Mouse (Mus musculus): ENCODE results near the gene Ifit1bl1. TPM values are rescaled to one million over a fixed set of nuclear protein-coding genes. Genes with fewer than 3 reads are reported as not detected.

Ifit1bl1 gene
- total RNA-seq (2023), result 8.3 TPM

DNA sequence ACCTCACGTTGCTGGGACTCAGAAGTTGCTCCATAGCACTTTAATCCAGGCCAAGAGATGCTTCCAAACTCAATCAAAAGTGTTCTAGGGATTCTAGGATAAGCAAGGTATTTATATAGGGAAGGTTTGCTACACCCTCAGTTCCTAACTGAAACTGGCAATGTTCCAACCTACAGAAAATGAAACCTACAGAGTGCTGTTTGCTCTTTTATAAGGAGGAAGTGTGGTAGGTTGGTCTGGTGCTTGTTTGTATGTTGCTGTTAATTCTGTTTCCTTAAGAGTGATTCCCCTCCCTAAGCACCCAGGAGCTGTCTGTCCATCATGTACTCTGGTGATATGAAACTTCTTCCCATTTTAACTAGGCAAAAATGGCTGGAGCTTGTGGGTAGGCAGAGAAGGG is at the start of gene Ifit1bl1:
Ifit1bl1 (minus strand) TSS at position 69 of the 400 bp plus-strand sequence.

DNA sequence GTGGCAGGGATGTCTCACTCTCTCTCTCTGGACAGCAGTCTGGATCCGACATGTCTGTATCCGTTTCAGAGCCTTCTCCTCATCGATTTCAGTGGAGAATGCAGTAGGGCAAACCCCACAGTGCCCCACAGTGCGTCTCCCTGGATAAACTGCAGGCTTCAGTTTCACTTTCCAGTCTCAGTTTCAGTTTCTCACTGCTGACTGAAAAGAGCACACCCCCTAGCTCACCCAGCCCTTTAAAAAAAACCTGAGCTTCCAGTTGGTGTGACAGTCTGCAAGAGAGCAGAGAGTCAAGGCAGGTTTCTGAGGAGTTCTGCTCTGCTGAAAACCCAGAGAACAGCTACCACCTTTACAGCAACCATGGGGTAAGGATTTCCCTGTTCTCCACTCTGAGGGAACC is 38.9 kb upstream of the Ifit1bl1 start, which contains the start of the genes Ifit1bl2 and Ifit1:
Ifit1bl2 (minus strand) TSS at position 121 of the 400 bp plus-strand sequence.
Ifit1 (plus strand) TSS at position 249 of the 400 bp plus-strand sequence.

DNA sequence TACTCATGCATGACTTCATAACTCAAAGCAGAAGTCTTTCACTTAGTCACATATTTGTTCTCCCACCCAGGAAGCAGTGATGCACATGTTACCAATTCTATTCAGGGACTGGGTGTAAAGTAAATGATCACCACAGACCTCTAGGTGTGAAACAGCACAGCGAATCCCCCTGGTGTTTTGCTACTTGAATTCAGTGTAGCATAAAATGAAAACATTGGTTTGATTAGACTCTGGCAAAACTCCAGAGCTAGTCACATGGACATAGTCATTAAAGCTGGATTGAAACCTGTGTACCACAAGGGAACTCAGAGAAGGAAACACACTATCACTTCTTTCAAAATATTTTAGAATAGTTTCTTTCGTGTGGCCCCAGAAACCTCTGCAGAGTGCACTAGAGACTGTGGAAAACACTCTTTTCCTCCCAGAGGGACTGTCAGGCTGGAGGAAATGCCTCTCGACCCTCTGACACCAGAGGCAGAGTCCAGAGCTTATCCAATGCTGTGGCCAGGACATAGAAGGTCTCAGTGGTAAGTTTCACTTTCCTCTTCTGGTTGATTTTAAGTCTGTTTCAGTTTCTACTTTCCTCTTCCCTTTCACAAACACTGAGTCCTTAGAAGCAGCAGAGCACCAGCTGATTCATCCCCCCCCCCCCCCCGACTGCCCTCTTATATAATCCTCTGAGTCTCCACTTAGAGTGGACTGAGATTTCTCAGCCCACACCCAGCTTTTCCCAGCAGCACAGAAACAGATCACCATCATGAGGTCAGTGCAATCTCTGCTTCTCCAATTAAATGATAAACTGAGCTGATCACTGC is 5.7 kb upstream of the Ifit1bl1 start, which contains the start of gene Ifit3b:
Ifit3b (plus strand) TSS at position 734 of the 815 bp plus-strand sequence.

DNA sequence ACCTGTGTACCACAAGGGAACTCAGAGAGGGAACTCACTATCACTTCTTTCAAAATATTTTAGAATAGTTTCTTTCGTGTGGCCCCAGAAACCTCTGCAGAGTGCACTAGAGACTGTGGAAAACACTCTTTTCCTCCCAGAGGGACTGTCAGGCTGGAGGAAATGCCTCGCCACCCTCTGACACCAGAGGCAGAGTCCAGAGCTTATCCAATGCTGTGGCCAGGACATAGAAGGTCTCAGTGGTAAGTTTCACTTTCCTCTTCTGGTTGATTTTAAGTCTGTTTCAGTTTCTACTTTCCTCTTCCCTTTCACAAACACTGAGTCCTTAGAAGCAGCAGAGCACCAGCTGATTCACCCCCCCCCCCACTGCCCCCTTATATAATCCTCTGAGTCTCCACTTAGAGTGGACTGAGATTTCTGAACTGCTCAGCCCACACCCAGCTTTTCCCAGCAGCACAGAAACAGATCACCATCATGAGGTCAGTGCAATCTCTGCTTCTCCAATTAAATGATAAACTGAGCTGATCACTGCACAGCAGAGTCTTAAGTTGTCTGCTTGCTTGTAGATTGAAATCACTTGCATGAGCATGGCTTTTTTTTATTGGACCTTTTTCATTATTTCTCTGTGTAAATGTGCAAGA is 18.5 kb downstream of the Ifit1bl1 start, which contains the start of gene Ifit3:
Ifit3 (plus strand) TSS at position 406 of the 641 bp plus-strand sequence.

DNA sequence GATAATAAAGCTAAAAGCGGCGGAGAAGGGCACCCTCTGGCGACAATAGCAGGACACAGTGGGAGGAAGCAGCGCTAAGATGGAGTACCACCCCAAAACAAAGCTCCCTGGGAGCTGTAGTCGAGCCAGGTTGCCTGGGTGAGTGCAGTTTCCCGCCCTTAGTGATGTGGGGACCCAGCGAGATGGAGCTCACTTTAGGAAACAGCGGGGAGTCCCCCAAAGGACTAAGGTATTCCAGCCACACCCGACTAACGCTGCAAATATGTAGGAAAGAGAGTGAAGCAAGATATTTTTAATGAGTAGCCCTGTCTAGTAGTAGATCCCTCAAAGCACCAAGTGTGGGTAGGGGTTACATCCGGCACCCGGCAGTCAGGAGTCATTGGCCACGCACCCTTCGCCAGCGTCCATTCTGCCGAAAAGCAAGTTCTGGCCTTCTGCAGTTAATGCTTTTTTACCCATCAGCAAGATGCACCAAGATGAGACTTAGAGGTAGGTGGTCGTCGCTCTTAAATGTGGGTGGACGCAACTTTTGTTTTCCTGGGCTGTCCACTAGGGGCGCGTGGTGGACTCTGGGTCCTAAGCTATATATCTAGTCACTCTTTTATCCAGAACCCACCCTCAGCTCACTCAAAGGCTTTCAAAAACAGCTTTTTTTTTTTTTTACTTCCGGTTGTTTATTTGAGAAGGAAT is 51.1 kb downstream of the Ifit1bl1 start, which contains the start of gene Ifit2:
Ifit2 (plus strand) TSS at position 161 of the 690 bp plus-strand sequence.

Other genes starting within 250 kb of the Ifit1bl1 start
- not detected for gene Ch25h, start 126.8 kb downstream of the Ifit1bl1 start, total RNA-seq (2023)
- 71.9 TPM for gene Lipa, start 74.5 kb downstream of the Ifit1bl1 start, total RNA-seq (2023)
- gene Ifit2, start 51.3 kb downstream of the Ifit1bl1 start, total RNA-seq (2023), result 18.4 TPM
- gene Ifit3, start 18.4 kb downstream of the Ifit1bl1 start, total RNA-seq (2023), result 6.6 TPM
- 1.2 TPM for gene Ifit3b, start 6.0 kb upstream of the Ifit1bl1 start, total RNA-seq (2023)
- gene Ifit1bl2, start 38.8 kb upstream of the Ifit1bl1 start, total RNA-seq (2023), result 0.50 TPM
- 6.4 TPM for gene Ifit1, start 38.9 kb upstream of the Ifit1bl1 start, total RNA-seq (2023)
- not detected for gene Slc16a12, start 145.3 kb upstream of the Ifit1bl1 start, total RNA-seq (2023)

Data from CD4-positive naive resting alpha-beta T cell, adult 57 days (primary cell).